Mouse (Mus musculus): ENCODE results near the gene Cysltr2. TPM values are rescaled to one million over a fixed set of nuclear protein-coding genes. Genes with fewer than 3 reads are reported as not detected.

Gene Cysltr2
- polyA plus RNA-seq, 1 experiment from 2014 or later: 0.34 TPM

DNA sequence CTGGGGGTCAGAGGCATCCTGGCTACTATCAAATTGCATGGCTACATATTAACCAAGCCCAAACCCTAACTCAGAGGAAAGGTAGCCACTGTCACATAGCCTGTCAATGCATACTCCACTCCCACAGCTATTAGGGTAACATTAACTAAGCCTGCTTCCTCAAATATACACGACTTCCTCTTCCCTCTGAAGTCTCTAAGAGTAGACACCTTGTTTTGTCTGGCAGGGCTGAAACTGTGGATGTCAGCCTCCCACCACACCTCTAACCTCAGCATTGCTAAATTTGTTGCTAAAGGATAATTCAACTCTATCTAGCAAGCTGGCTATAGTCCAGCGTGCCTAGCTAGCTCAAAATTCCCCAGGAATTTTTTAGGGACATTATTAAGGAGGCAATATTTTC, 7.2 kb downstream of the Cysltr2 start:
- 78% methylated on average over 2 of the region's 2 CpGs for WGBS
- no peaks in the 10 kb centered on the region for H3K27me3 ChIP-seq
- no peaks in the 10 kb centered on the region for H3K9me3 ChIP-seq
- no peak overlapping the region for H3K9ac ChIP-seq
- H3K36me3 ChIP-seq: no peaks in the 10 kb centered on the region
- no peak for ATAC-seq (ENCODE audit: low FRiP score)
- no peak overlapping the region for H3K27ac ChIP-seq
- no peaks in the 10 kb centered on the region for H3K4me1 ChIP-seq (replicated peaks)
- no peak overlapping the region for H3K4me2 ChIP-seq
- no peak overlapping the region for H3K4me3 ChIP-seq

DNA sequence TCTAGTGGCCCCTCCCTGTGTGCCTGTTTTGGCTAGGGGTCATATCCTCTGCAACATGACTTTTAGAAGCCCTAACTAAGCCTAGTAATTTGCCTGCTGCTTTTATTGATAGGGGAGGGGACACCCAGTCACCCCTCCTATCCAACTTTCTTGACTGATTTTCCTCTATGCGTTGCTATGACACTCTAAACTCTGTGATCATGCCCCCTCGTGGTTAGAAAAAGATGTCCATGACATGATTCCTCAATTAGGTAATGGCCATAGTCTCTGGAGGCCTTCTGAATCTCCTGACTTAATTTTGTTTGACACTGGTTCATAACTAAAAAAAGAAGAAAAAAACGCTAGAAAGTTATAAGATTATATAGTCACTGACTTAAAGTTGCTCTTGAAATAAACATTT, 15.6 kb downstream of the Cysltr2 start:
- Histone ChIP-seq H3K27me3 (no peaks in the 10 kb centered on the region), H3K27ac (no peak overlapping the region), H3K9me3 (no peaks in the 10 kb centered on the region), H3K9ac (no peak overlapping the region), H3K4me2 (no peak overlapping the region), H3K4me3 (no peak overlapping the region), H3K36me3 (no peaks in the 10 kb centered on the region), H3K4me1 (replicated peaks) (no peaks in the 10 kb centered on the region)
- 52% methylated on average over 3 of the region's 3 CpGs for WGBS
- no peak for ATAC-seq (ENCODE audit: low FRiP score)

GRCm38 (mm10) chr14:73031218-73031617, 17.7 kb downstream of the Cysltr2 start:
- 88% methylated on average over 3 of the region's 3 CpGs for WGBS
- Histone ChIP-seq H3K9me3 (no peaks in the 10 kb centered on the region), H3K36me3 (no peaks in the 10 kb centered on the region), H3K4me2 (no peak overlapping the region), H3K4me1 (replicated peaks) (no peaks in the 10 kb centered on the region), H3K9ac (no peak overlapping the region), H3K27ac (no peak overlapping the region), H3K27me3 (no peaks in the 10 kb centered on the region), H3K4me3 (no peak overlapping the region)
- no peak for ATAC-seq (ENCODE audit: low FRiP score)

DNA sequence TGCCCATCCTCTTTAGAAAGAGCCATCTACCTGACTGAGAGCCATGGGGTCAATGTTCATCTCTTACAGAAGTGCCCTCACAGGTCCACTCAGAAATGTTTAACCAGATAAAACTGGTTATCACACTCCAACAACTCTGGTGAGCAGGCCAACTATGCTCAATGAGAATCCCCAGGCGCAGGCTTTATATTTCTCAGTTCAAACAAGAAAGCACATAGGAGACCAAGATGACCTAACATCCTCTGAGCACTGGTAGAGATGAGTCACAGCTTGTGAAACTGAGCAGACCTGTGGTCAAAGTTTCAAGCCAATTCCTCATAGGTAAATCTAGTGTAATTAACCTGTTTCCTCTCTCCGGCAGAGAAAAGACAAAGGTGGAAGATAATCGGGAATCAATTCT, 31.6 kb downstream of the Cysltr2 start:
- no peaks in the 10 kb centered on the region for H3K36me3 ChIP-seq
- H3K27ac ChIP-seq: no peak overlapping the region
- H3K9me3 ChIP-seq: no peaks in the 10 kb centered on the region
- H3K4me2 ChIP-seq: no peak overlapping the region
- no peak overlapping the region for H3K4me3 ChIP-seq
- H3K27me3 ChIP-seq: no peaks in the 10 kb centered on the region
- no peak overlapping the region for H3K9ac ChIP-seq
- ATAC-seq (ENCODE audit: low FRiP score): no peak
- H3K4me1 ChIP-seq (replicated peaks): no peaks in the 10 kb centered on the region
- WGBS: 96% methylated on average over 3 of the region's 3 CpGs

DNA sequence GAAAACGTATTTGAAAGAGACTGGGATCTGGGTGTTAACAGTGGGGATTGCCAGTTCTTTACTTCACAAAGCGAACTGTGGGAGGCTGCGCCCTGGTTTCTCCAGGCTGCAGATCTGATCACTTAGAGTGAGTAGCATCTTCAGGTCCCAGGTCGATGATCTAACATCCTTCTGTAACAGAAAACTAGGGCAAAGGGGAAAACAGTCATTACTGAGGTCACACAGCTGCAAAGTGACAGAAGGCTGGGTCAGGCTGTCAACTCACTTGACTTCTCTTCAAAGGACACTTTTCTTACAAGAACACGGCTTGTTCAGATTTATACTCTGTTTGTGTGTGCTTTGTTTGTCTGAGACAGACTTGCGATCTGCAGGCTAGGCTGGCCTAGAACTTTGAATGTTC, 33.5 kb downstream of the Cysltr2 start:
- 74% methylated on average over 6 of the region's 6 CpGs for WGBS
- no peak overlapping the region for H3K4me2 ChIP-seq
- no peaks in the 10 kb centered on the region for H3K4me1 ChIP-seq (replicated peaks)
- no peaks in the 10 kb centered on the region for H3K9me3 ChIP-seq
- H3K36me3 ChIP-seq: no peaks in the 10 kb centered on the region
- H3K4me3 ChIP-seq: no peak overlapping the region
- no peak overlapping the region for H3K27ac ChIP-seq
- H3K27me3 ChIP-seq: no peaks in the 10 kb centered on the region
- ATAC-seq (ENCODE audit: low FRiP score): no peak
- no peak overlapping the region for H3K9ac ChIP-seq

DNA sequence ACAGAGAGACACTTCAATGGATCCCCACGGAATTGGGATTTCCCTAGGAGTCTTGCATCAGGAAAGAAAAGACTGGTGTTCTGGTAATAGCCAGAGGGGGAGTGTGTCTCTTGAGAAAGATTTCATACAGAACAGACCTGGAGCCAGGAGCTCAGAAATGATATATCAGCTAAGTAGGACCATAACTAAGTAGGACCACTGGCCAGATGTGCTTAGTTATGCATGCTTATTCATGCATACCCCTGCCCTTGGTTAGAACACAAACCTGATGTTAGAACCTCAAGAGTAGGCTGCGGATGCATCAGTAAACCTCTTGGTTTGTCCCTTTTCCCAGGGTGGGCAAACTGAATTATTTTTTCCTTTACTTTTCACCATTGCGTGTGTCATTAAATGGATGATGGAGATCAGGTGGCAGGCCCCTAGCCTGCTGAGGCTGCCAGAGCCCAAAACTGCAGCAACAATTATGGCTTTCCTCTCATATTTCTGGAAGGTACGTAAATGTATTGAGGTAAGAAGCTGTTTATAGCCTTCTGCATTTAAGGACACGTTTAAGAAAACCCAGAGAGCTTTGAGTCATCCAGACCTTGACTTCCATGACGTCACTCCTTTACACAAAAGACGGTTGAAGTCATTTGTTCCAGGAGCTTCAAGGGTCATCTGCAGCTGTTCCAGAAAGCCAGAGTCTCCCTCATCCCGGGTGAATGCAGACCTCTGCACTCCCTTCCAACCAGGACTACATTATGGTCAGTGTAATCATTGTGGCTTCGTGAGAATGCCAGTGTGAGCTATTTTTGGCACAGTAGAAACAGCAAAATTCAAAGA, 35.0 kb downstream of the Cysltr2 start:
- WGBS: 72% methylated on average over 9 of the region's 9 CpGs
- no peaks in the 10 kb centered on the region for H3K36me3 ChIP-seq
- no peak overlapping the region for H3K4me3 ChIP-seq
- H3K4me2 ChIP-seq: no peak overlapping the region
- H3K27ac ChIP-seq: no peak overlapping the region
- no peaks in the 10 kb centered on the region for H3K9me3 ChIP-seq
- no peaks in the 10 kb centered on the region for H3K27me3 ChIP-seq
- no peak overlapping the region for H3K9ac ChIP-seq
- ATAC-seq (ENCODE audit: low FRiP score): no peak
- no peaks in the 10 kb centered on the region for H3K4me1 ChIP-seq (replicated peaks)

- WGBS: 97% methylated on average over 4 of the region's 4 CpGs
- no peak for ATAC-seq (ENCODE audit: low FRiP score)
- Histone ChIP-seq H3K9me3 (no peaks in the 10 kb centered on the region), H3K36me3 (no peaks in the 10 kb centered on the region), H3K4me2 (no peak overlapping the region), H3K4me3 (no peak overlapping the region), H3K27me3 (no peaks in the 10 kb centered on the region), H3K9ac (no peak overlapping the region), H3K27ac (no peak overlapping the region), H3K4me1 (replicated peaks) (peaks cover 9% of the 10 kb centered on the region; the same call in 1 of the 2 replicates)
Measured at GRCm38 (mm10) chr14:73001814-73002213, 47.1 kb downstream of the Cysltr2 start.

DNA sequence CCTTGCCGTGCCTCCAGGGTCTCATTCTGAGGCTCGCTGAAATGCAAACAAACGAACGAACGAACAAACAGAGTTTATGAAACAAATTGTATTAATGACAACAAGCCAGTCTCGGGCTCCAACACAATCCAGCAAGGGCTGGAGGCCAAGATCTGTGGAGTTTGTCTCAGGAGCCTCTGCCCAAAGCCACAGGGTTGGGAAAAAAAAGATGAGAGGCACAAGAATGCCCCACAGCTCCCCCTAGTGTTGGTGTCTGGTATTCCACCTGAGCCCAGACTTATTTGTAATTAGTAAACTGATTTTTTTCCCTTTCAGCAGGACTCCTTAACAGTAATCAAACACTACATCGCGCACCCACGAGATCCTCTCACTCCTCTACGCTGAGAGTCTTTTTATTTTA, 48.6 kb downstream of the Cysltr2 start:
- no peak for ATAC-seq (ENCODE audit: low FRiP score)
- H3K27me3 ChIP-seq: no peaks in the 10 kb centered on the region

GRCm38 (mm10) chr14:72998111-72998510, 50.8 kb downstream of the Cysltr2 start:
- Histone ChIP-seq H3K36me3 (no peaks in the 10 kb centered on the region), H3K27me3 (no peaks in the 10 kb centered on the region), H3K4me2 (no peak overlapping the region), H3K4me3 (no peak overlapping the region), H3K9ac (no peak overlapping the region), H3K9me3 (no peaks in the 10 kb centered on the region), H3K4me1 (replicated peaks) (peaks cover 9% of the 10 kb centered on the region; the same call in 1 of the 2 replicates), H3K27ac (no peak overlapping the region)
- 29% methylated on average over 6 of the region's 6 CpGs for WGBS
- 0 out of 2 replicates have a peak, but pooled peaks have one; percentile 49 for ATAC-seq (ENCODE audit: low FRiP score)

More for the DNA sequence above, 48.6 kb downstream of the Cysltr2 start:
- Histone ChIP-seq H3K4me3 (no peak overlapping the region), H3K27ac (no peak overlapping the region), H3K9ac (no peak overlapping the region), H3K36me3 (no peaks in the 10 kb centered on the region), H3K4me2 (no peak overlapping the region), H3K9me3 (no peaks in the 10 kb centered on the region), H3K4me1 (replicated peaks) (peaks cover 9% of the 10 kb centered on the region; the same call in 1 of the 2 replicates)
- whole genome bisulfite sequencing: 49% methylated on average over 10 of the region's 10 CpGs

- H3K27ac ChIP-seq: no peak overlapping the region
- no peaks in the 10 kb centered on the region for H3K36me3 ChIP-seq
- no peaks in the 10 kb centered on the region for H3K27me3 ChIP-seq
- H3K9me3 ChIP-seq: peaks cover 3% of the 10 kb centered on the region; the same call in 1 of the 2 replicates
- peaks cover 11% of the 10 kb centered on the region for H3K4me1 ChIP-seq (replicated peaks)
- ATAC-seq (ENCODE audit: low FRiP score): no peak
- H3K9ac ChIP-seq: no peak overlapping the region
- H3K4me3 ChIP-seq: no peak overlapping the region
- 89% methylated on average over 2 of the region's 2 CpGs for WGBS
- no peak overlapping the region for H3K4me2 ChIP-seq
Measured at GRCm38 (mm10) chr14:72986044-72986443, 62.9 kb downstream of the Cysltr2 start.

DNA sequence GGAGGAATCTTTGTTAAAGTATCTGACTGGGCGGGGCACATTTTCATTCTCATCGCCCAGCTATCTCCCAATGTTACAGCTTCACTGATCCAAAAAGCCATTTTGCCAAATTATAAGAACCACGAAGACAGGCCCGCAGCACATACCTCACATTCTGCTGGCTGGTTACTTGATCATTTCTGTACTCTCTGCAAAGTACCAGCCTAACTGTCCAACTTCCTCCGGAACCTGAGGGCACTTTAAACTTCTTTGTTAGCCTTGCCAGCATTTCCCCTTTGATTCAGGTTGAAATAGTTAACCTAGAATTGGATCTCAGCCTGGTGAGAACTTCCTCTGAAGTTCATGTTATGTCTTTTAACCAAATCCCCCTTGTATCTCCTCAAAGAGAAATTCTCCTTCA, 63.8 kb downstream of the Cysltr2 start:
- 98% methylated on average over 5 of the region's 5 CpGs for WGBS
- H3K4me1 ChIP-seq (replicated peaks): peaks cover 11% of the 10 kb centered on the region
- H3K36me3 ChIP-seq: no peaks in the 10 kb centered on the region
- no peak overlapping the region for H3K4me2 ChIP-seq
- H3K27me3 ChIP-seq: no peaks in the 10 kb centered on the region
- H3K9me3 ChIP-seq: peaks cover 3% of the 10 kb centered on the region; the same call in 1 of the 2 replicates
- no peak overlapping the region for H3K4me3 ChIP-seq
- no peak for ATAC-seq (ENCODE audit: low FRiP score)
- no peak overlapping the region for H3K9ac ChIP-seq
- H3K27ac ChIP-seq: no peak overlapping the region

DNA sequence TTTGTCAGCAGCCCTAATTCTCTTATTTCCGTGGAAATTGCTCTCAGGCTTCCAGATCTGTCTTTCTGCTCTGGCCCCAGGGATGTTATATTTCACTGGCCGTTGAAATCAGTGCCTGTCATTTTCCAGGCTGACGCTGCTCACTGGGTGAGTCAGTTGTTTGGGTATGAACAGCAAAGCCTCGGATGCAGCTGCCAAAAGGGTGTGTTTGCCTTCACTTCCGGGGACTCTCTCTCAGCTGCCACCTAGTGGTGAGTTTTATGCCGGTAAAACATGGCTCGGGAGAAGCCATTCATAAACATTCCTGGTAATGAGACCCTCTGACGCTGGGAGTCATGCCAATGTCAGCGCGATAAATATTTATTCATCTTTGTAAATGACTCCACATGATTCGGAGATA, 65.5 kb downstream of the Cysltr2 start:
- no peaks in the 10 kb centered on the region for H3K36me3 ChIP-seq
- WGBS: 5% methylated on average over 11 of the region's 11 CpGs
- H3K4me3 ChIP-seq: peak overlapping the region; percentile 32
- H3K9ac ChIP-seq: peak overlapping the region; percentile 60; the same call in 1 of the 2 replicates
- ATAC-seq (ENCODE audit: low FRiP score): peak; percentile 92
- no peaks in the 10 kb centered on the region for H3K27me3 ChIP-seq
- H3K9me3 ChIP-seq: peaks cover 3% of the 10 kb centered on the region; the same call in 1 of the 2 replicates
- peak overlapping the region; percentile 50 for H3K4me2 ChIP-seq
- peaks cover 11% of the 10 kb centered on the region for H3K4me1 ChIP-seq (replicated peaks)
- peak overlapping the region; percentile 49; the same call in 1 of the 2 replicates for H3K27ac ChIP-seq

- Histone ChIP-seq H3K9ac (peak overlapping the region; percentile 60), H3K9me3 (peaks cover 3% of the 10 kb centered on the region; the same call in 1 of the 2 replicates), H3K27me3 (no peaks in the 10 kb centered on the region), H3K4me1 (replicated peaks) (peaks cover 11% of the 10 kb centered on the region), H3K4me2 (peak overlapping the region; percentile 50), H3K4me3 (peak overlapping the region; percentile 32), H3K27ac (peak overlapping the region; percentile 49; the same call in 1 of the 2 replicates), H3K36me3 (no peaks in the 10 kb centered on the region)
- WGBS: 44% methylated on average over 12 of the region's 12 CpGs
- peak; percentile 63 for ATAC-seq (ENCODE audit: low FRiP score)
Measured at GRCm38 (mm10) chr14:72982981-72983436, 65.9 kb downstream of the Cysltr2 start.
